Mouse (Mus musculus): ENCODE measurements around the gene Asb16. TPM values are rescaled to one million over a fixed set of nuclear protein-coding genes. Genes with fewer than 3 reads are reported as not detected.

Asb16 gene
- polyA plus RNA-seq, 1 experiment, result not detected

DNA sequence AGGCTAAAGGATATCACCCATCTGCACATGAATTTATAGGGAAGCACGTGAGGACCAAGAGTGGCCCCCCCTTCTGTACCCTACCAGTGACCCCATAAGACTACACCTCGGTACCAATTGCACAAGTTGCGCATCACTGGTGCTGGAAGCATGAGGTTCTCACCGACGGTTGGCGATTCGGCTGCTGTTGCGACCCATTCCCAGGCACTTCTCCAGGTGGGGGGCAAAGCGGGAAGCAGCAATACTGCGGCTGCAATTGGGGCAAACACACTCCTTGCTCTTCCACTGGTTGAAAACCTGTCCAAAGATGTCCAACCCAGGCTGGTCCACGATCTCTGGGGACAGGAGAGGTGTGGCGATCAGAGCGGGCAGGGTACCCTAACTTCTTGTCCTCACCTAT lies 25.4 kb downstream of the Asb16 start:
- Histone ChIP-seq H3K4me3 (ENCODE audit: insufficient read depth, low read length) (no peak overlapping the region), H3K4me1 (ENCODE audit: control insufficient read depth, insufficient read depth, low read length) (peaks cover 11% of the 10 kb centered on the region), H3K27ac (ENCODE audit: insufficient read depth, low read depth, low read length) (no peak overlapping the region)
- TF ChIP-seq CTCF (IDR thresholded peaks at IDR 0.05; ENCODE audit: low read depth, low read length) (no peak), POLR2A (IDR thresholded peaks at IDR 0.05; ENCODE audit: borderline replicate concordance, low read depth, low read length) (no peak)

GRCm38 (mm10) chr11:102294416-102294815 lies 25.9 kb downstream of the Asb16 start:
- Histone ChIP-seq H3K4me3 (ENCODE audit: insufficient read depth, low read length) (no peak overlapping the region), H3K4me1 (ENCODE audit: control insufficient read depth, insufficient read depth, low read length) (peaks cover 11% of the 10 kb centered on the region), H3K27ac (ENCODE audit: insufficient read depth, low read depth, low read length) (no peak overlapping the region)
- no peak for TF ChIP-seq CTCF (IDR thresholded peaks at IDR 0.05; ENCODE audit: low read depth, low read length)
- TF ChIP-seq POLR2A (IDR thresholded peaks at IDR 0.05; ENCODE audit: borderline replicate concordance, low read depth, low read length), result no peak

DNA sequence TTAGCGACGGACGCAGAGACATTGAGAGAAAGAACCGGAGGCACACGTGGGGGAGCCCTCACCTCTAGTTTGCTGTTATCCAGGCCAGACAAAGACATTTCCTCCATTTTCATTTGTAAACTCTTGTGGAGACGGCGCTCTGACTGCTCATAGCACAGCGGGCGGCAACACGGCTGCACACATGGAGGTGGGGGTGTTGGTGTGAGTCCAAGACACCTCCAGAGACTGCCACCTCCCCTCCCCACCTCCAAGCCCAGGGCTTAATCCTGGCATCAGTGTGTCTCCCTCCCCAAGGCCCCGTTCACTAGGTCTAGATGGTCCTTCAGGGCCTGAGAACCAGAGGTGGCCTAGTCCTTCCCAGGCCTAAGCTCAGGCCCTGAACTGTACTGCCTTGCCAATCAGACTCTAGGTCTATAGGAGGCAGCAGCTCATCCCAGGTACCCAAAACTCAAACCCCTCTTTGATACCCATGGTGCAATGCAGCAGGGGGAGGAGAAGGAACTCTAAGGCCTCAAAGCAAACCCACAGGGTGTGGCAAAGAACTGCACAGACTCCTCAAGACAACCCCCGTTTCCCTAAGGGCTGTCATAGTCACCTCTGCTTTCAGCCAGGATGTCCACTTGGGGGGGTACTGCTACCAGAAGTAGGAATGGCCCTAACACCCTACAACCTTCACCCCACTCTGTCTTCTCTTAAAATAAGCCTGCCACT lies 26.5 kb downstream of the Asb16 start:
- Histone ChIP-seq H3K4me1 (ENCODE audit: control insufficient read depth, insufficient read depth, low read length) (peaks cover 11% of the 10 kb centered on the region), H3K27ac (ENCODE audit: insufficient read depth, low read depth, low read length) (peak overlapping the region; percentile 80)
- no peak for TF ChIP-seq CTCF (IDR thresholded peaks at IDR 0.05; ENCODE audit: low read depth, low read length)
- TF ChIP-seq POLR2A (IDR thresholded peaks at IDR 0.05; ENCODE audit: borderline replicate concordance, low read depth, low read length), result no peak

DNA sequence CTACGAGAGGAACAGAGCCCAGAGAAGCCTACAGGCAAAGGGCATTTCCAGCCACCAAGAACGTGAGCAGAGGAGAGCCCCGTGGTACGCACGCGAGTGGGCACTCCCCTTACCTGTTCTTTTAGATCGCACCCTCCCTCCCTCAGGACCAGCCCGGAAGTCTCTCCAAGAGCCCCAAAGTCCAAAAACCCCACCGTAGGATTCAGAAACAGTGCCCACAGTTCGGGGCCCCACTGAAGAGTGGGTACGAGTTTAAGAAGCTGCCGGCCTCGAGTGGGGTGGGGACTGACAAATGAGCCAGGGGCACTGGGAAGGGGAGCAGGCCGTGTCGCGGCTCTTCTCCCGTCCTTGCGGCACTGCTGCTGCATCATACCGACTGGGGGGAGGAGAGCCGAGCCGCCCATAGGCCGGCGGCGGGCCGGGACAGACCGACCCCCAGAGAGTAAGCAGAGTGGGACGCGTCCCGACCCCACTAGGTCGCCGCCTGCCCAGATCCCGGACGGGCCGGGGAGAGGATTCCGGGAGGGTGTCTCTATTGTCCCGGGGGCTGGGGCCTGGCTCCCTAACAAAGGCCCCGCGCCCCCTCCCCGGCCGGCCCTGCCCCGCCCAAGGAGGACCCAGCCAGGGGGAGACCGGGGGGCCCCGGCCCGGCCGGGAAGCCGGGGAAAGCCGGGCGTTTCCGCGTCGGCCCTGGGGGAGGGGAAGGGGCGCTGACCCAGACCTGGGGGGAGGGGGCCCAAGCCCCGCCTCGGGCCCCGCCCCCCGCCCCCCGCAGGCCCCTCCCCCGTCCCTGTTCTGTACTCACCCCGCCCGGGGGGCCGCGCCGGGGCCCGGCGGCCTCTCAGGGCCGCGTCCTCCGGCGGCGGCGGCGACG lies 27.3 kb downstream of the Asb16 start:
- peak overlapping the region; percentile 81 for H3K4me3 ChIP-seq (ENCODE audit: insufficient read depth, low read length)
- TF ChIP-seq POLR2A (IDR thresholded peaks at IDR 0.05; ENCODE audit: borderline replicate concordance, low read depth, low read length), result no peak
- TF ChIP-seq CTCF (IDR thresholded peaks at IDR 0.05; ENCODE audit: low read depth, low read length), result no peak
- H3K27ac ChIP-seq (ENCODE audit: insufficient read depth, low read depth, low read length), result peak overlapping the region; percentile 85
- peaks cover 11% of the 10 kb centered on the region for H3K4me1 ChIP-seq (ENCODE audit: control insufficient read depth, insufficient read depth, low read length)

More for the DNA sequence above, 26.5 kb downstream of the Asb16 start:
- peak overlapping the region; percentile 81 for H3K4me3 ChIP-seq (ENCODE audit: insufficient read depth, low read length)

- Histone ChIP-seq H3K27ac (ENCODE audit: insufficient read depth, low read depth, low read length) (peak within 1 kb of the TSS; percentile 85), H3K4me1 (ENCODE audit: control insufficient read depth, insufficient read depth, low read length) (peaks cover 11% of the 10 kb centered on the region), H3K4me3 (ENCODE audit: insufficient read depth, low read length) (peak within 1 kb of the TSS; percentile 81)
- TF ChIP-seq CTCF (IDR thresholded peaks at IDR 0.05; ENCODE audit: low read depth, low read length) (no peak), POLR2A (IDR thresholded peaks at IDR 0.05; ENCODE audit: borderline replicate concordance, low read depth, low read length) (no peak)
These were observed 28.2 kb downstream of the Asb16 start, which contains the start of gene Atxn7l3 for GRCm38 (mm10) chr11:102296491-102297472. TSS of gene Atxn7l3 (minus strand) at chr11:102296631.

- TF ChIP-seq POLR2A (IDR thresholded peaks at IDR 0.05; ENCODE audit: borderline replicate concordance, low read depth, low read length) (no peak; the same call in 1 of the 2 replicates), CTCF (IDR thresholded peaks at IDR 0.05; ENCODE audit: low read depth, low read length) (no peak)
- Histone ChIP-seq H3K4me1 (ENCODE audit: control insufficient read depth, insufficient read depth, low read length) (peaks cover 11% of the 10 kb centered on the region), H3K27ac (ENCODE audit: insufficient read depth, low read depth, low read length) (peak overlapping the region; percentile 74), H3K4me3 (ENCODE audit: insufficient read depth, low read length) (peak overlapping the region; percentile 59)
These were observed 29.3 kb downstream of the Asb16 start for GRCm38 (mm10) chr11:102297577-102298556.

GRCm38 (mm10) chr11:102299839-102300238 lies 31.3 kb downstream of the Asb16 start:
- no peak overlapping the region for H3K27ac ChIP-seq (ENCODE audit: insufficient read depth, low read depth, low read length)
- TF ChIP-seq POLR2A (IDR thresholded peaks at IDR 0.05; ENCODE audit: borderline replicate concordance, low read depth, low read length), result no peak
- no peak for TF ChIP-seq CTCF (IDR thresholded peaks at IDR 0.05; ENCODE audit: low read depth, low read length)
- H3K4me1 ChIP-seq (ENCODE audit: control insufficient read depth, insufficient read depth, low read length), result peaks cover 7% of the 10 kb centered on the region; the same call in 1 of the 2 replicates
- no peak overlapping the region for H3K4me3 ChIP-seq (ENCODE audit: insufficient read depth, low read length)

GRCm38 (mm10) chr11:102304141-102304540 lies 35.6 kb downstream of the Asb16 start:
- Histone ChIP-seq H3K4me1 (ENCODE audit: control insufficient read depth, insufficient read depth, low read length) (no peaks in the 10 kb centered on the region), H3K4me3 (ENCODE audit: insufficient read depth, low read length) (no peak overlapping the region), H3K27ac (ENCODE audit: insufficient read depth, low read depth, low read length) (no peak overlapping the region)
- no peak for TF ChIP-seq POLR2A (IDR thresholded peaks at IDR 0.05; ENCODE audit: borderline replicate concordance, low read depth, low read length)
- TF ChIP-seq CTCF (IDR thresholded peaks at IDR 0.05; ENCODE audit: low read depth, low read length), result no peak

All from bone marrow macrophage, adult 2 months (primary cell).